Mouse (Mus musculus) MEL (cell line): Measurements from ENCODE around the gene Znrf4.

Source experiments
- BHLHE40 ChIP-seq: IDR thresholded peaks from 2 replicates; pipeline ENCODE4 v1.6.1; 2012; ENCODE audit warnings: low read depth, mild to moderate bottlenecking, inconsistent platforms, low read length, improper control_type of control experiment, borderline replicate concordance
- CTCF ChIP-seq, 3 experiments: IDR thresholded peaks in 2 of 3; conservative IDR thresholded peaks in 1 of 3; 2 replicates each; pipeline ENCODE4 v1.5.1; 2011 to 2012; ENCODE audit warnings: low read length in 3 of 3, low read depth in 2 of 3, mild to moderate bottlenecking in 2 of 3, improper control_type of control experiment in 1 of 3, inconsistent platforms in 1 of 3, mixed read lengths in 1 of 3, moderate library complexity in 1 of 3; ENCODE audit not compliant: control insufficient read depth in 1 of 3, insufficient read depth in 1 of 3, poor library complexity in 1 of 3, severe bottlenecking in 1 of 3
- ELF1 ChIP-seq: IDR thresholded peaks from 2 replicates; pipeline ENCODE4 v1.6.1; 2014; ENCODE audit warnings: low read depth, mild to moderate bottlenecking, inconsistent platforms, low read length, improper control_type of control experiment, moderate library complexity
- KAT2A ChIP-seq: conservative IDR thresholded peaks from 2 replicates; pipeline ENCODE4 v1.6.1; 2012; ENCODE audit warnings: low read depth, low read length, improper control_type of control experiment, inconsistent platforms
- POLR2A ChIP-seq, 2 experiments: IDR thresholded peaks; 2 replicates each; pipeline ENCODE4 v1.6.1; 2011 to 2012; ENCODE audit warnings: low read length in 2 of 2, mild to moderate bottlenecking in 2 of 2, control low read depth in 1 of 2, improper control_type of control experiment in 1 of 2, low read depth in 1 of 2, moderate library complexity in 1 of 2; ENCODE audit not compliant: control insufficient read depth in 1 of 2, insufficient read depth in 1 of 2, poor library complexity in 1 of 2
- TCF12 ChIP-seq: IDR thresholded peaks from 2 replicates; pipeline ENCODE4 v1.6.1; 2014; ENCODE audit warnings: low read depth, mild to moderate bottlenecking, inconsistent platforms, low read length, improper control_type of control experiment, moderate library complexity

DNA sequence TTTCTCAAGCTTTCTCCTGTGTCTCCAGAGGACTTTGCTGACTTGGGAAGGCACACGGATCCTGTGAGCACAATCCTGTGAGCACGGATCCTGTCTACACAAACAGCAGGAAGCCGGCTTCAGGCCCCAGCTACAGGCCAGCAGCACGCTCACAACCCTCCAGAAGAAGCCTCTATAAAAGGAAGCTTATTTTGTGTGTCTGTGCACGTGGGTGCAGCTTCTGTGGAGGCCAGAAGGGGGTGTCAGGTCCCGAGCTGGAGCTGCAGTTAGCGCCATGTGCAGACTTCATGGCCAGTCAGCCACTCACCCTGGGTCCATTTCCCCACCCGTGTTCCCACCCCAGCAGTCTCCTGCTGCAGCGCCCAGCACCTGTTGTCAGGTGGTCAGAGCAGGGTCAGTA is 43.9 kb downstream of the Znrf4 start:
- no peak for TF ChIP-seq KAT2A
- no peak for TF ChIP-seq BHLHE40
- TF ChIP-seq POLR2A (IDR thresholded peaks at IDR 0.05; ENCODE audit: control insufficient read depth in 1 of 2, insufficient read depth in 1 of 2, low read depth in 1 of 2, low read length in 2 of 2, poor library complexity in 1 of 2), result no peak
- no peak; a peak in 1 of 6 replicates for TF ChIP-seq CTCF (IDR thresholded peaks at IDR 0.05 in 2 of 3, conservative IDR thresholded peaks at IDR 0.05 in 1 of 3; ENCODE audit: control insufficient read depth in 1 of 3, insufficient read depth in 1 of 3, low read depth in 2 of 3, low read length in 3 of 3, poor library complexity in 1 of 3, severe bottlenecking in 1 of 3)
- TF ChIP-seq TCF12, result no peak
- TF ChIP-seq ELF1, result no peak
